Mouse (Mus musculus) heart, embryonic 12.5 days (tissue): ENCODE data around the gene Myo9b. TPM values are rescaled to one million over a fixed set of nuclear protein-coding genes. Genes with fewer than 3 reads are reported as not detected.

ENCODE experiments used
- ATAC-seq: fragments of 200-750 bp; cut with Nextera tagmentation; 2 replicates; pipeline ENCODE4 v1.8.0; 2017; ENCODE audit warnings: moderate TSS enrichment, moderate library complexity; ENCODE audit not compliant: insufficient number of reproducible peaks, low FRiP score
- H3K27ac ChIP-seq: fragments of 300-500 bp; sonication (generic); 2 replicates; pipeline ENCODE4 v1.5.1; 2016; ENCODE audit warnings: mild to moderate bottlenecking, moderate library complexity; ENCODE audit not compliant: poor library complexity, severe bottlenecking
- H3K27me3 ChIP-seq: fragments of 300-500 bp; sonication (generic); replicated peaks from 2 replicates; pipeline ENCODE4 v1.6.1; 2016; ENCODE audit warnings: mild to moderate bottlenecking, moderate library complexity
- H3K36me3 ChIP-seq: fragments of 300-500 bp; sonication (generic); 2 replicates; pipeline ENCODE4 v1.6.1; 2016; ENCODE audit warnings: mild to moderate bottlenecking, moderate library complexity
- H3K4me1 ChIP-seq: fragments of 300-500 bp; sonication (generic); replicated peaks from 2 replicates; pipeline ENCODE4 v1.6.1; 2016; ENCODE audit warnings: mild to moderate bottlenecking
- H3K4me2 ChIP-seq: fragments of 300-500 bp; sonication (generic); 2 replicates; pipeline ENCODE4 v1.6.1; 2016; ENCODE audit warnings: mild to moderate bottlenecking, moderate library complexity
- H3K4me3 ChIP-seq: fragments of 300-500 bp; sonication (generic); 2 replicates; pipeline ENCODE4 v1.5.1; 2016; ENCODE audit warnings: mild to moderate bottlenecking
- H3K9ac ChIP-seq: fragments of 300-500 bp; sonication (generic); 2 replicates; pipeline ENCODE4 v1.6.1; 2016; ENCODE audit warnings: mild to moderate bottlenecking, moderate library complexity
- H3K9me3 ChIP-seq: fragments of 300-500 bp; sonication (generic); replicated peaks from 2 replicates; pipeline ENCODE4 v1.6.1; 2016; ENCODE audit warnings: mild to moderate bottlenecking, moderate library complexity
- WGBS: fragments of 180-500 bp; shearing (Covaris S2); methylation state at CpG from one replicate; pipeline ENCODE4 v1.1.7; 2016; 5-methylcytosine and 5-hydroxymethylcytosine counted together
- polyA plus RNA-seq: library from polyadenylated mRNA; unstranded; fragments of >200 nt; fragmentation: Nextera tagmentation; extraction: Ambion mirVana; gene quantifications from 2 replicates; pipeline ENCODE4 v1.2.1, GENCODE M21; 2016

Gene Myo9b
- polyA plus RNA-seq, 1 experiment from 2014 or later = 28.1 TPM

DNA sequence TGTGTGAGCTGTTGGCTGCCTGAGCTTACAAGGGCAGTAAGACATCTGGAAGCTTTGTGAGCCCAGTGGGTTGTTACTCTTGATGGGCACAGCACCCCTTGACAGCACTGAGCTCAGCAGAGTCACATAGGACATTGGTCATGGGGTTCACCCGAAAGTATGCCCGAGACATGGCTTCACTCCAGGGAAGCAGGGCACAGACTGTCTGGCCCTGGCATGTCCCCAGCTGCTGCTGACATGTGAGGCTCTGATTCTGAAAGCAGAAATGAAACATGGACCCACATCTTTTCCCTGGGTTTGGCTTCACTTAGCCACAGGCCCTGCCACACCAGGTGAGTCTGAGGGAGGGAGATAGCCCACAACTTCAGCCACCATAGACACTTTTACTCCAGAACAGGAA is 24.3 kb downstream of the Myo9b start:
- Histone ChIP-seq H3K9ac (no peak overlapping the region), H3K27me3 (no peaks in the 10 kb centered on the region), H3K4me1 (peaks cover 8% of the 10 kb centered on the region), H3K36me3 (peaks cover 59% of the 10 kb centered on the region), H3K27ac (no peak overlapping the region), H3K4me2 (no peak overlapping the region), H3K9me3 (no peaks in the 10 kb centered on the region), H3K4me3 (no peak overlapping the region)
- no peak for ATAC-seq
- WGBS = 95% methylated on average over 2 of the region's 2 CpGs

DNA sequence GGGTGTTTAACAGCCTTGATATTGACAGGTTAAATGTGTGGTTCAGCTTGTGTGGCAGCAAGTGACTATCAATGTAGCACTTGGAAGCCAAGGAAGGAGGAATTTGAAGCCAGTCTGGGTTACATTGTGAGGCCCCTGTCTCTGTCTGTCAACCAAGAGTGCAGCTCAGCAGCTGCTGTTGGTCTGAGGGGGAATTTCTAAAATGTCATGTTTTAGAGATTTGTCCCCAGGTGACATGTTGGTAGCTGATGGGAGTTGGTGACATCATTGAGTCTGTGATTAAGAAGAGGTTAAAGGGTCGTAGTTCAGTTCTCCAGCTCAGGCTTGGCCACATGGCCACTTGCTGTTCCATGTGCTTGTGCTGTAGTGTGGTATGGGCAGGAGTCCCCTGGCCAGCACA is 24.9 kb downstream of the Myo9b start:
- no peak overlapping the region for H3K9ac ChIP-seq
- H3K36me3 ChIP-seq = peaks cover 59% of the 10 kb centered on the region

DNA sequence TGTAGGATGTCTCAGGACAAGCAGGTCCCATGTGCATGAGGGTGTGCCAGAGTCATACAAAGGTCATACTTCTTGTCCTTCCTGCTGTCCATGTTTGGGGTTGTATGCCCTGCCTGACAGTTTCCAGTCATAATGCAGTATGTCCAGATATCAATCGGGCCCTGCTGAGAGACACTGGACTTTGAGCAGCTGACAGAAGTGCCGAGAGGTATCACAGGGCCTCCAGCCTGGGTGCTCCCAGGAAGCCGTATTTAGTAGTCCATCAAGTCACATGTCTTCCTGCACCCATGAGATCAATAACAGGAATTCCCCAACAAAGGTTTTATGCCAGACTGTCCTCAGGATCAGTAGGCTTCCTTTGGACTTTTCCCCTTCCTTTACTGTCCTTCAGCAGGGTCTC is 27.2 kb downstream of the Myo9b start:
- no peak for ATAC-seq

More for the DNA sequence above, 24.9 kb downstream of the Myo9b start:
- 82% methylated on average over 1 of the region's 1 CpGs for WGBS
- no peak for ATAC-seq
- H3K4me3 ChIP-seq = no peak overlapping the region
- no peaks in the 10 kb centered on the region for H3K27me3 ChIP-seq
- H3K4me2 ChIP-seq = no peak overlapping the region
- no peak overlapping the region for H3K27ac ChIP-seq
- H3K9me3 ChIP-seq = peaks cover 5% of the 10 kb centered on the region
- H3K4me1 ChIP-seq = peaks cover 8% of the 10 kb centered on the region

DNA sequence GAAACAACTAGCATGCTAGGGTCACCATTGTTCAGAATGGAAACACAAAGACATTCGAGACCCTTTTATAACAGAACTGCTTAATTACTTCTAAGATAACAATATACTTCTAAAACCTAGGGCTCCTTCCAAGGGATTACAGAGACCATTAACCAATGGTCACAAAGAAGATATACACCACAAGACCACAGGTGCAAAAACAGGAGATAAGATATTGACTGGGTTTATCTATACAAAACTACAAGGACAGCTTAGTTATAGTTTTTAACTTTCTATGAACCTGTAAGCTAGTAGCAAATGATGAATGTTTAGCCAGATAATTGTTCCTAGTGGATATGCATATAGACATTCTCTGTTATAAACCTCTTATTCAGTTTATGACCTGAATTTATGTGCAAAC is 30.3 kb downstream of the Myo9b start:
- peaks cover 41% of the 10 kb centered on the region for H3K36me3 ChIP-seq
- no peaks in the 10 kb centered on the region for H3K27me3 ChIP-seq
- no peak overlapping the region for H3K4me2 ChIP-seq
- no peak for ATAC-seq
- peaks cover 15% of the 10 kb centered on the region for H3K4me1 ChIP-seq
- H3K9me3 ChIP-seq = peaks cover 9% of the 10 kb centered on the region
- H3K9ac ChIP-seq = no peak overlapping the region
- no peak overlapping the region for H3K4me3 ChIP-seq
- H3K27ac ChIP-seq = no peak overlapping the region
- 82% methylated on average over 1 of the region's 1 CpGs for WGBS

More for the DNA sequence above, 27.2 kb downstream of the Myo9b start:
- Histone ChIP-seq H3K36me3 (peaks cover 57% of the 10 kb centered on the region), H3K9me3 (peaks cover 9% of the 10 kb centered on the region), H3K9ac (no peak overlapping the region), H3K4me1 (peaks cover 8% of the 10 kb centered on the region), H3K4me2 (no peak overlapping the region), H3K27me3 (no peaks in the 10 kb centered on the region), H3K4me3 (no peak overlapping the region), H3K27ac (peak overlapping the region; percentile 44)
- 67% methylated on average over 3 of the region's 3 CpGs for WGBS

DNA sequence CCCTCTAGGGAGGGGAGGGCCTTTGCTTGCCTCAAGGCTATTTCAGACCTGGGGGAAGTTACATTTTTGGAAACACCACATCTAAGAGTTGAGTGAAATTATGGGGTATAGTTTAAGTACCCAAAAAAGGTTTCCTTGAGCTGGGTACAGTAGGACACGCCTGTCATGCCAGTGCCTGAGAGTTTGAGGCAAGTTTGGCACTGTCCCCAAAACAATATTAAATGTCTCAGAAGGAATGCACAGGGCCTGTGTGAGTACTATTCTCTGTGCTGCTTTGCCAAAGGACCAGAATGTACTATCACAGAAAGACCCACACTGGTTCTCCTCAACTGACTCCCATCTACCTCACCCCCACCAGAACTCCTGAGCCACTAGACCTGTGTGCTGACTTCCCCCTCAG is 31.1 kb downstream of the Myo9b start:
- no peaks in the 10 kb centered on the region for H3K27me3 ChIP-seq
- no peak overlapping the region for H3K4me3 ChIP-seq
- no peak overlapping the region for H3K4me2 ChIP-seq
- H3K36me3 ChIP-seq = peaks cover 36% of the 10 kb centered on the region
- no peak overlapping the region for H3K9ac ChIP-seq
- H3K27ac ChIP-seq = no peak overlapping the region
- peaks cover 15% of the 10 kb centered on the region for H3K4me1 ChIP-seq
- WGBS = 69% methylated on average over 1 of the region's 1 CpGs
- no peak for ATAC-seq
- H3K9me3 ChIP-seq = peaks cover 9% of the 10 kb centered on the region

DNA sequence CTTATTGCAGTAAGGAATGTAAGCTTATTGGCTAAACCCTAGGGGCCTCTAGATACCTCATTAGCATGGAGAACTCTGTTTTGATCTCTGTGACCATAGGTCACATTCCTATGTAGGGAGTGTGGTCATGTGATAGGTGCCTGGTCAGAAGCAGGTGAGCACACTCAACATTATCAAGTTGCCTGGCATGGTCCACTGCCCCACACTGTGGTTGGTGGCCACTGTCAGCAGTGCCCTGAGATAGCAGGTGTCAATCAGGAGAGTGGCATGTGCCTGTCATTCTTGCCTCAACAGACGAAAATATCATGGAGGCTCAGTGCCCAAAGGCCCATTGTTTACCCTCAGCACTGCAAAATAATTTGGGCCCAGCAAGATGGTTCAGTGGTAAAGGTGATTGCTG is 33.5 kb downstream of the Myo9b start:
- H3K4me3 ChIP-seq = no peak overlapping the region
- peaks cover 9% of the 10 kb centered on the region for H3K9me3 ChIP-seq
- H3K36me3 ChIP-seq = peaks cover 30% of the 10 kb centered on the region
- 56% methylated on average over 1 of the region's 1 CpGs for WGBS
- H3K27me3 ChIP-seq = no peaks in the 10 kb centered on the region
- ATAC-seq = no peak
- no peak overlapping the region for H3K27ac ChIP-seq
- peaks cover 17% of the 10 kb centered on the region; the same call in 1 of the 2 replicates for H3K4me1 ChIP-seq
- no peak overlapping the region for H3K4me2 ChIP-seq
- no peak overlapping the region for H3K9ac ChIP-seq

DNA sequence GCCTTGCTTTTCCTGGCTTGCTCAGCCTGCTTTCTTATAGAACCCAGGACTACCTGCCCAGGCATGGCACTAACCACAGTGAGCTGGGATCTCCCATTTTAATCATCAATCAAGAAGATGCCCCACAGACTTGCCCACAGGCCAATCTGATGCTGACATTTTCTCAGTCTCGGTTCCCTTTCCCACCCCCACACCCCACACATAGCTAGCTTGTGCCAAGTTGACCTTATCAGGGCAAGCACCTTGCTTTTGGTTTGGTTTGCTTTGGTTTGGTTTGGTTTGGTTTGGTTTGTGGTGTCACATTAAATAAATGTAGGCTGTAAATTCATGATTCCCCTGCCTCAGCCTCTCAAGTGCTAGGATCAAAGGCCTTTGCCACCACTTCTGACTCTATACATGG is 34.9 kb downstream of the Myo9b start:
- no peak for ATAC-seq
- Histone ChIP-seq H3K9ac (no peak overlapping the region), H3K27ac (no peak overlapping the region), H3K36me3 (peaks cover 22% of the 10 kb centered on the region), H3K4me2 (no peak overlapping the region), H3K9me3 (peaks cover 5% of the 10 kb centered on the region; the same call in 1 of the 2 replicates), H3K4me3 (no peak overlapping the region), H3K27me3 (no peaks in the 10 kb centered on the region), H3K4me1 (peaks cover 30% of the 10 kb centered on the region)
- 79% methylated on average over 1 of the region's 1 CpGs for WGBS

DNA sequence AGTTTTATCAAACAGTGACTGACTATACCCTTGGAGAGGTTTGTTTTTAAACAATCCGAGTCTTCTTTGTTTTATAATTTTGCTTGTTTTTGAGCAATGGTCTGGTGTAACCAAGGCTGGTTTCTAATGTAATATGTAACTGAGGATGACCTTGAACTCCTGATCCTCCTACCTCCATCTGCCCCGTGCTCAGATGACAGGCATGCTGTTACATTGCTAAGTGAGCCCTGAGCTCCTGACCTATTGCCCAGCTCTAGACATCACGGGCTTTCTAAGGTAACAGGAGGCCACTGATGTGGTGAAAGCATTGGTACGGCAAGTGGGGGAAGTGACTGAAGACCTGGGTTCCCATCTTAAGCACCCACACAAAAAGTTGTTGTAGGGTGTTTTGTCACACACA is 35.4 kb downstream of the Myo9b start:
- Histone ChIP-seq H3K9me3 (0 out of 2 replicates have a peak, but pooled peaks cover 3% of the 10 kb centered on the region), H3K27ac (no peak overlapping the region), H3K9ac (no peak overlapping the region), H3K4me3 (no peak overlapping the region), H3K27me3 (no peaks in the 10 kb centered on the region), H3K4me1 (peaks cover 36% of the 10 kb centered on the region), H3K36me3 (peaks cover 19% of the 10 kb centered on the region), H3K4me2 (no peak overlapping the region)
- 74% methylated on average over 4 of the region's 4 CpGs for WGBS
- ATAC-seq = no peak

DNA sequence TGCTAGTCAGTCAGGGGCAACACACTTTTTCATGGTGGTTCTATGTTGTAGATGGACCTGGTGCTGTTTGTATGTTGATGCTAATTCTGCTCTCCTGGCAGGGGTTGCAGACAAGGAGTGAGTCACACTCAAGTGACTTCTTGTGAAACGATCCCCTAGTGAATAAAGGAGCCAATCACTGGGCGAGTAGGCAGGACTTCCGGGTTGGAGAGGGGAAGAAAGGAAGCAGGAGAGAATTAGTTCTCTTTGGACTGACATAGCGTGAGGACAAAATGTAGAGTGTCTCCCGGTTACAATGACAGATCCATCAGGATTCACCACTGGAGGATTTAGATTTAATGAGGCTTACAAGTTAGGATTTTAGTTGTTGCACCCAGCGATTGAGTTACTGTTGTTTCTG is 37.9 kb downstream of the Myo9b start:
- H3K4me2 ChIP-seq = no peak overlapping the region
- no peak for ATAC-seq
- no peaks in the 10 kb centered on the region for H3K27me3 ChIP-seq
- no peak overlapping the region for H3K4me3 ChIP-seq
- H3K4me1 ChIP-seq = peaks cover 57% of the 10 kb centered on the region
- no peak overlapping the region for H3K9ac ChIP-seq
- 70% methylated on average over 6 of the region's 6 CpGs for WGBS
- 0 out of 2 replicates have a peak overlapping the region, but pooled peaks have one; percentile 99 for H3K27ac ChIP-seq
- peaks cover 10% of the 10 kb centered on the region for H3K36me3 ChIP-seq
- H3K9me3 ChIP-seq = no peaks in the 10 kb centered on the region

DNA sequence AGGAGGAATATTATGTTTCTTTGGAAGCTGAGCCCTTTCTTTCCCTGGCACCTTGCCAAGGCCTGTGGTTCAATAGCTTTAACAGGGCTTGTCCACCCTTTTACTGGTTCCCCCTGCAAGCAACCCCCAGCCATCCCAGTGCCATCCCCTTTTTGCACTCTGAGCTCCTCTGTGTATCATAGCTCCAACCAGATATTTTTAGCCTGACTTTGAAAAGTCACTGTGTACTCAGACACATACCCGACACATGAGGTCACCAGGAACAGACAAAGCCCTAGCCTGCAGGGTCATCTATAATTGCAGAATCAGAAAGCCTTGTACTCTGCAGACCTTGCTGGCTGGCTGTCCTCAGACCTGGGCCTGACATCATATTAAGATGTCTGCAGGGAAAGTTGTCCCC is 40.2 kb downstream of the Myo9b start:
- Histone ChIP-seq H3K4me1 (peaks cover 64% of the 10 kb centered on the region), H3K27ac (peak overlapping the region; percentile 99), H3K9me3 (no peaks in the 10 kb centered on the region), H3K27me3 (no peaks in the 10 kb centered on the region), H3K4me2 (peak overlapping the region; percentile 32; the same call in 1 of the 2 replicates), H3K36me3 (peaks cover 20% of the 10 kb centered on the region), H3K9ac (peak overlapping the region; percentile 28; the same call in 1 of the 2 replicates), H3K4me3 (no peak overlapping the region)
- WGBS = 9% methylated on average over 1 of the region's 1 CpGs
- peak; percentile 82 for ATAC-seq

DNA sequence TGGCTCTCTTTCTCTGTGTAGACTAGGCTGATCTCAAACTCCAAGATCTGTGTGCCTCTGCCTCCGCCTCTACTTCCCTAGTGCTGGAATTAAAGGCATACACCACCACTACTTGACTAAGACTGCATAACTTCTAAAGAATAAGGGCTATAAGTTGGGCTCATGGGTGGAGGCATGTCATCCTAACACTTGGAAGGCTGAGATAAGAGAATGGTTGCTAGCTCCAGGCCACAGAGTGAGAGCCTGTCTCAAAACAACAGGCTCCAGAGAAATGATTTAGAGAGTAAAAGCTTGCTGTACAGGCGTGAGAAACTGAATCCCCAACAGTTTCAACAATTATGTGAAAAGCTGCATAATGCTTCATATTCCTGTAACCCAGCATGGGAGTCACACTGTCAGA is 41.4 kb downstream of the Myo9b start:
- 61% methylated on average over 2 of the region's 2 CpGs for WGBS
- H3K27me3 ChIP-seq = no peaks in the 10 kb centered on the region
- no peak overlapping the region for H3K4me2 ChIP-seq
- peak overlapping the region; percentile 52 for H3K9ac ChIP-seq
- H3K36me3 ChIP-seq = peaks cover 31% of the 10 kb centered on the region
- H3K9me3 ChIP-seq = no peaks in the 10 kb centered on the region
- H3K4me3 ChIP-seq = no peak overlapping the region
- H3K27ac ChIP-seq = peak overlapping the region; percentile 83
- peaks cover 64% of the 10 kb centered on the region for H3K4me1 ChIP-seq
- no peak; the same call in 1 of the 2 replicates for ATAC-seq

DNA sequence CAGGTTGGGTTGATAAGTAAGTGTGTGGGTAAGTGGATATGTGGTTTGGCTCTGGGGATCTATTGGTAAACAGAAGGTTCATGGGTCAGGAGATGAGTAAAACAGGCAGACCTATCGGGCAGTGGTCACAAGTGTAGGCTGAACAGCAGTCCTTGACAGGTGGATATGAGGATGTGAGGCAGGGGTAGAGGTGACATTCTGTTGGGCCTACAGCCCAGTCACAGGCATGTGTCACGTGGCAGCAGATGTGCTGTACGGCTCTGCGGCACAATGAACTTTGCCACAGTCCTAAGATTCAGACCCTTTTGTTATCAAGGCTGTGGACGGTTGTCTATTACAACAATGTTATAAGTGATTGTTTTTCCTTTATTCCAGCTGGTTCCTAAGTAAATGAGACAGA is 43.5 kb downstream of the Myo9b start:
- H3K4me1 ChIP-seq = peaks cover 58% of the 10 kb centered on the region
- no peak overlapping the region for H3K9ac ChIP-seq
- 87% methylated on average over 5 of the region's 5 CpGs for WGBS
- no peak for ATAC-seq
- H3K36me3 ChIP-seq = peaks cover 38% of the 10 kb centered on the region
- no peak overlapping the region for H3K4me3 ChIP-seq
- H3K4me2 ChIP-seq = no peak overlapping the region
- no peaks in the 10 kb centered on the region for H3K9me3 ChIP-seq
- no peak overlapping the region for H3K27ac ChIP-seq
- H3K27me3 ChIP-seq = no peaks in the 10 kb centered on the region
